Mouse (Mus musculus) urinary bladder, adult 18-20 months (tissue): Measurements from ENCODE around the gene Mcm6.

Experiments used
- DNase-seq, 2 experiments: peaks; one replicate each; pipeline ENCODE4 v3.0.0; 2022; ENCODE audit warnings: low spot score in 2 of 2, mixed read lengths in 2 of 2

Mcm6 gene

GRCm38 (mm10) chr1:128359554-128360376, at the start of gene Mcm6:
TSS of gene Mcm6 (minus strand) at chr1:128359664.
- peak; percentile 87 to 90 for DNase-seq

GRCm38 (mm10) chr1:128406846-128407245, 47.4 kb upstream of the Mcm6 start:
- DNase-seq = no peak

GRCm38 (mm10) chr1:128405675-128406074, 46.2 kb upstream of the Mcm6 start:
- DNase-seq = no peak

GRCm38 (mm10) chr1:128405041-128405481, 45.6 kb upstream of the Mcm6 start:
- no peak for DNase-seq

GRCm38 (mm10) chr1:128400926-128401325, 41.5 kb upstream of the Mcm6 start:
- no peak for DNase-seq

GRCm38 (mm10) chr1:128399941-128400915, 40.8 kb upstream of the Mcm6 start:
- DNase-seq = no peak

GRCm38 (mm10) chr1:128398738-128399445, 39.4 kb upstream of the Mcm6 start:
- DNase-seq = no peak

- DNase-seq = no peak
Observed at GRCm38 (mm10) chr1:128394657-128395056, 35.2 kb upstream of the Mcm6 start.

- DNase-seq = no peak
Observed at GRCm38 (mm10) chr1:128392382-128392781, 32.9 kb upstream of the Mcm6 start.

GRCm38 (mm10) chr1:128386487-128386886, 27.0 kb upstream of the Mcm6 start:
- DNase-seq = no peak

GRCm38 (mm10) chr1:128376841-128377240, 17.4 kb upstream of the Mcm6 start:
- DNase-seq = no peak

GRCm38 (mm10) chr1:128372143-128372860, 12.8 kb upstream of the Mcm6 start:
- DNase-seq = no peak

- DNase-seq = no peak
Observed at GRCm38 (mm10) chr1:128368732-128369441, 9.4 kb upstream of the Mcm6 start.

GRCm38 (mm10) chr1:128360601-128361000, 1.1 kb upstream of the Mcm6 start:
- DNase-seq = no peak

- no peak for DNase-seq
Observed at GRCm38 (mm10) chr1:128358916-128359553, 429 bp downstream of the Mcm6 start.

- no peak for DNase-seq
Observed at GRCm38 (mm10) chr1:128358276-128358675, 1.2 kb downstream of the Mcm6 start.

- no peak for DNase-seq
Observed at GRCm38 (mm10) chr1:128357452-128357851, 2.0 kb downstream of the Mcm6 start.

- DNase-seq = no peak
Observed at GRCm38 (mm10) chr1:128353092-128353491, 6.4 kb downstream of the Mcm6 start.

- DNase-seq = no peak
Observed at GRCm38 (mm10) chr1:128344232-128344631, 15.2 kb downstream of the Mcm6 start.
